Mouse (Mus musculus) spleen, adult 12 weeks (tissue): ENCODE results near the gene Morc4.

Source experiments
- DNase-seq: peaks from one replicate; pipeline ENCODE4 v3.0.0; 2022; ENCODE audit warnings: low spot score

Gene Morc4

DNA sequence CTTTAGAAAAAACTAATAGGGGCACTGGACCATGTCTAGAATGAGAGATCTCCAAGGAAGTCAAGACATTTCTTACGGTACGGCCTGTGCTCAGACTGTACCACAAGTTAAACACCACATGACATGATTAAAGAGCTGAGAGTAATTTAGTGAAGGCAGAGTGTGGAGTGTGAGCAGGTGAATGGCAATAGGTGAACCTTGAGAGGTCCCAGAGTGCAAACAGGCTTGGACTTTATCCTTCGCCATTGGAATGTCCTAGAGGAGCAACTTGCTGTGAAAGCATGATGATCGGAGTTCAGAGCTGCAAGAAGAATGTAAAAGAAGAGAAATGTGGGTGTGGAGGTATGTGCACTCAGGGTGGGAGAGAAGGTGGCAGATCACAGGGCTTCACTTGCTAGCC, 65.6 kb downstream of the Morc4 start:
- no peak for DNase-seq

DNA sequence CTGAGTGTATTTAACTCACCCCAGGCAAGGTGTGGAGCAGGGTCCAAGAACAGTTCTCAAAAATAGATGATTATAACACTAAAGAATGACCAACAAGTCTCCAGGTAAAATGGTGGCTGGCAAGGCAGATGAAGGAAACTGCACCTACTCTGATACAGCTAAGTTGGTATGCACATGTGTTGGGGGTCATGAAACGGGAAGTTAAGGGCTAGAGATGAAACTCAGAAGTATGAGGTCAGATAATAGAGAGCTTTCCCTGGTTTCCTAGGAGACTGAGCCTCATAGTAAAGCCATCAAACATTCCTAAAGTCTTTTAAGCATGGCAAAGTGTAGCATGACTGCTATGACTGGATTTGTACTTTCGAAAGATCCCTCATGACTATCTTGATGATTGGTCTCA, 68.4 kb downstream of the Morc4 start:
- DNase-seq = no peak

DNA sequence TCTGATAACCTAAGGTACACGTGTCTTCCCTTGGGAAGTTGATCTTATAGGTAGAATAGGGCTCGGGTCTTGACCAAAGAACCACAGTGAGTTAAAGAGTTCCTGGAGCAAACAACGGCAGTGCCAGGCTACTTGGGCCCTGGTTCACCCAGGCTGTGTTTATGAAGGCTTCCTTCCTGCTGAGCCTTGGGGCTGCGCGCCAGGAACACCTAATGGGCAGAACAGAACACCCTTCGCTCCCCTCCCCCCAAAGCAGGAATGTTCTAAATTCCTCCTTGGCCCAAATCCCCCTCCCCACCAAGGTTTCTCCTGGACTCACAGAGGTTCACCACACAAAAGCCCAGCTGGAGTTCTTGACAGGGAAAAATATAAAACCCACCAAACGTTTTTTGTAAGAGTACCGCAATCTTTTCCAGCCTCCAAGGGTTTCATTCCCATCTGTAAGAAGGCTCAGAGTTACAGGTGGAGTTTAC, 71.0 kb downstream of the Morc4 start, which contains the start of gene Cldn2:
Gene Cldn2 (plus strand): TSS at position 423 of the 473 bp plus-strand sequence.
- DNase-seq = no peak

DNA sequence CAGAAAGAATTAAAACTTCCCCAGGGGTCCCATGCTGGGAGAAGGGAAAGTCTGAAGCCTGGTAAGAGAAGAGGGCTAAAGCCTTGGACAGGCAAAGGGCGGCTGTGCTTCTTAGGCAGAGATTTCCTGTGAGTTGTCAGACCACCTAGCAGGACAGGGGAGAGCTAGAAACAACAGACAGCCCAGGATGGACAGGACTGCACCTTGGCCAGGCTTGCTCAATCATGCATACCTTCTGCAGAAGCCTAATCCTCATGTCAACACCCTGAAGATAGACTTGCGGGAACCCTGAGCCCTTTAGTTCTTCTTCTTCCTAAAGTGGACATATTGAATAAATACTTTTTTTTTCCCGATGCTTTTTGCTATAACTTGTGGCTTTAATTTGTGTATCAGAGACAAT, 71.5 kb downstream of the Morc4 start:
- DNase-seq = no peak

DNA sequence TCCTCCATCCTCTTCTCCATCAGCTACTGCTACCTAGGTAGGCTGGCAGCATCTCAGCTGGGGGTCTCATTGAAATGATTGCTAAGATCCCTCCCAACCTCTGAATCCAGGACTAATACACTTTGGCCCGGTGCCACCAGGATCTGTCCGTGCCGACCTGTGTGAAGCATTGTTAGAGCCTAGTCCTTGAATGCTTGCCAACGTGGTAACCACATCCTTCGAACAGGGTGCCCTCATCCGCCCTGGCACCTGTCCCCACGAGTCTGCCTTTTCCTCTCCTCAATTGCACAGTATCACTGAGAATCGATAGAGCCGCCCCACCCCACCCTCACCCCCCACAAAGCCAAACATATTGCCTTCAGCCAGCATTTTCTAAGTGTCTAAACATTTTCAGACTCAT, 73.6 kb downstream of the Morc4 start:
- DNase-seq = no peak

DNA sequence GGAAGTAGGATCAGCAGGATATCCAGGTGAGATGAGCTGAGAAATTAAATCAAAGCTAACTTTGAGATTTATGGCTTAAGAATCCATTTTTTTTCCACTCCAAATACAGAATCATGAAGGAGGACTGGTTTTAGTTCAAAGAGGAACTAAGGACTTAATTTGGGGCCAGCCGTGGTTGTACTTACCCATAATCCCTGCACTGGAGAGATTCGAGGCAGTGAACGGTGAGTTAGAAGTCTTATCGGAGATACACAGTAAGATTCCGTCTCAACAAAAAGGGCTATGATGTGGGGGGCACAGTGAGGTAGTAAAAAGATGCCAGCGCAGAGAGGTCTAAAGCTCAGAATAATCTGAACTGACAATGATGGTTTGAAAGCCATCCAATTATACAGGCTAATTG, 75.4 kb downstream of the Morc4 start:
- DNase-seq = no peak

DNA sequence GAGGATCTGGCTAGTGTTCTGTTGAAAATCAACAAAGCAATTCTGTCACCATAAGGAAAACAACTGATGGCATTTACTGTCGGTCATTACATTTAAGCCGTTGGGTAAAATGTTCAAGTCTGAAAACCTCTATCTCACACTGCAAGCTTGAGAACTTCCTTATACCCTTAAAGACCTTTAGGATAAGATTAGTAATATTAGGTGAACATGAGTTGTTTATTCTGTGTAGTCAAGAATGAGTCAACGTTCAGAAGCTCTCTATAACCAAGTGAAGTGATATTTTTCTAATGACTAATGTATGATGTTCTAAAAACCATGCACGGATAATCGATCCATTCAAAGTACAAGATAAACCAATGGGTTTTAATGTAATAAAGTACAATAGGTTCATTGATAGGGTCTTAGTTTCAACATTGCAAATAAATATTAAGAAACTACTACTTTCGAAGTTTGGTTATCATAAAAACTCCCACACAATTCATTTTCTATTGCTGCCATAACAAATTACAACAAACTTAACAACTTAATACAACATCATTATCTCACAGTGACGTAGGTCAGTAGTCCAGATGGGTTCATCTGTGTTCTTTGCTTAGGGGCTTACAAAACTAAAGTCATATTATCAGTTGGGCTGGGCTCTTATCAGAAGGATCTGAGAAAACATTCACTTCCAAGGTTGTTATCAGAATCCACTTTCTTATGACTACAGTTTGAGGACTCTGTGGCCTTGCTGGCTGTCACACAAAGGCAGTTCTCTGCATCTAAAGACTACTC, 77.2 kb downstream of the Morc4 start:
- no peak for DNase-seq

DNA sequence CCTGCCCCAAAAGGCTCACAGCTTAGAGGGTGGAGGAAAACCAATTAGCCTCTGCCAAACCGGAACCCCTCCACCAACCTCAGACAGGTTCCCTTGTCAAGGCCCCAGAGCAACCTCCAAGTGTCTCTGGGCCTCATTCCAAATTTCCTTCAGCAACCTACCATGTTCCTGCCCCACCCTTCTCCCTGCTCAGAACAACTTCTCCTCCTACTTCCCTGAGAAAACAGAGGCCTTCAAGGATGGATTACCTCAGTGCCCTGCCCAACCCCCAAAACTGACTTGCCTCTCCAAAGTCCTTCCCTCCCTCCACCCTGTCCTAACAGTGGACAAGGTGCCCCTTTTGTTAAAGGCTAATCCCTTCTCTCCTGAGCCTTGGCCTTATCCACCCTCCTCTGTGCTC, 85.7 kb downstream of the Morc4 start:
- DNase-seq = no peak

DNA sequence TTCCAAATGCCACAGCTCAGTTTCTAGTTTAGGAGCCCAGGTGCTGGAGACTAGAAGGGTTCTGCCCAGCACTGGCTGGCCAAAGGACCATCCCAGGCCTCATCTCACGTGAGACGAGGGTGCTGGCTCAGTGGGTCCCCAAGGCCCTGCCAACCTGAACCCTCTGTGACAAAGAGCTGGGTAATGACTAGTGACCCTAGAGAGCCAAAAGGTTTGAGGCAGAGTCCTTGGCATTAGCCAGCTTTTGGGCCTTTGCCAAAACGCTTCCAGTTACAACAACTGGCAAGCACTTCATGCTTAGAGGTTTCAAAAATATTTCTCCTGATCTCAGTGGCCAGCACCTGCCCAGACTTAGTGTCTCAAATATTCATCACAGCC, 88.4 kb downstream of the Morc4 start:
- no peak for DNase-seq

DNA sequence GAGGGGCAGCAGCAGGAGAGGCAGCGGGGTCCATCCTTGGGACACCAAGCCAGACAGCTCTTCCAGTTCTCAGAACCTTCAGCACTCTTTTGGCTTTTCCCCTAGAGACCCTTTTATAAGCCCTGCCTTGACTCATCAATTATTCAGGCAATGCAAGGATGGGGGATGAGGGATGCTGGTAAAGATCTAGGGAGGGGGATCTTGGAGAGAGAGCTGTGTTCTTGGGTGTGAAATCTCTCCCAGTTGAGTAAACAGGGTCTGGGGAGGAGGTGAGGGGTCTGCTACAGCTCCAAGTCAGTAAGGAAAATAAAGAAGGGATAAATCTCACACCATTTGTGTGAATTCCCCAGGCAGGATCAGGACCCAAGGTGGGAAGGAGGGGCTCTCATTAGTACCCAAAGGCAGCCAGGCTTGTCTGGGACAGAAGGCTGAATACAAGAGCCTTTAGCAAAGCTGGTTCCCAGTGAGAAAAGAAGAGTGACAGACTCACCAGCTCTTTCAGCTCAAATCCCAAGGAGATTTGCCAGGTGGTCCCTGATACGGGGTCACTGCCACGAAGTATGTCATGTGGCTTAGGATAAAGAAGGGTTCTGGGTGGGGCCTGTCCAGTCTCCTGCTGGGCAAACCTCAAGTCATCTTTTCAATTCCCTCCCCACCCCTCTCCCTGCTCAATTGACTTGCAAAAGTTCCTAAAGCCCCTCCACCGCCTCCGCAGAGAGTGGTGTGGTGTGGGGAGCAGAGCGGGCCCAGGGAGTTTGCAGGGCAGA, 89.0 kb downstream of the Morc4 start, which contains the start of gene Ripply1:
Gene Ripply1 (minus strand): TSS at position 76 of the 767 bp plus-strand sequence.
- no peak for DNase-seq

DNA sequence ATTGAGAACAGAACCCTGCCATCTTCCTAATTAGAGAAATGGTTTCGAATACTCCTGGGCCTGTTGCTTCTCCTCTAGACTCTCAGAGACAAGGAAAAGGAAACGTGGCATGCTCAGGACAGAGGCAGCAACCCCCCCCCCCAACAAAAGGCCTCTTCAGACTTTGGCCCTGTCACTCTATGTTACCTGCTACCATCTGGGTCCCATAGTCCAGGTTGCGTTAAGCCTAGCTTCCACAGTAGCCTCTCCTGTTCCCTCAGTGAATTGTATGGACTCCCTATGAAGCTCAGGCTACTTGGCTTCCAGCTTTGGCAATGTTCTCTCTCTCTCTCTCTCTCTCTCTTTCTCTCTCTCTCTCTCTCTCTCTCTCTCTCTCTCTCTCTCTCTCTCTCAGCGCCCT, 89.9 kb downstream of the Morc4 start:
- no peak for DNase-seq

DNA sequence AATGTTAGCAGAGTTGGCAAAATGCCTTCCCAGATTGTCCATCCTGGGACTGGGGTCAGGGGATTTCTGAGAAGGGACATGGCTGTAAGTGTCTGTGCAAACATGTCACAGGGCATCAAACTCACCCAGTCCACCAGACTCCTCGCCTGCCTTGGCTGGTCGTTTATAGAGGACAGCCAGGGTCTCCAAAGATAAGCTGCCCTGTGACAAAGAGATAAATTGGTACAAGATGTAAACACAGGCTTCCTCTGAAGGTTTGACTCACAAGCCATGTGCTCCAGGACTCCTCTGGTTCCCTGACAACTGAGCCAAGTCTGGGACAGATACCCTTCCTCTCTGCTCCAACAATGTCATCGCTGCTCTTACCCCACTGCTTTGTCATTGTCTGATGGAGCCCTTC, 90.5 kb downstream of the Morc4 start:
- no peak for DNase-seq

DNA sequence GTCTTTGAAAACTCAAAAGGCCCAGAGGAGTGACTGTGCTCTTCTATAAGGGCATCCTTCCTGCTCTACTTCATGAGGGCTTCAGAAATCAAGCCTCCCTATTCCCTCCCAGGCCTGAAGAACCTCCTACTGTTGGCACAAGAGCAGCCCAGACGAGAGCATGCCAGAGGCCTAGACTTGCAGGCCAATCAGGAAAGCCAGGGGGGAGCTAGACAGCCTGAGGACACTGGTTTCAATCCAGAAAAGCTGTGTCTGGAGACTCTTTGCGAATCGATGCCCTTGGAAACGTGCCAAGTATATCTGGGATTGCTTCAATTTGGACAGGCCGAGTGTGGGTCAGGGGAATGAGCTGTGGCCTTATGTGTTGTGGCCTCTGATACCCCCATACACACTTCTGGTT, 92.1 kb downstream of the Morc4 start:
- no peak for DNase-seq

DNA sequence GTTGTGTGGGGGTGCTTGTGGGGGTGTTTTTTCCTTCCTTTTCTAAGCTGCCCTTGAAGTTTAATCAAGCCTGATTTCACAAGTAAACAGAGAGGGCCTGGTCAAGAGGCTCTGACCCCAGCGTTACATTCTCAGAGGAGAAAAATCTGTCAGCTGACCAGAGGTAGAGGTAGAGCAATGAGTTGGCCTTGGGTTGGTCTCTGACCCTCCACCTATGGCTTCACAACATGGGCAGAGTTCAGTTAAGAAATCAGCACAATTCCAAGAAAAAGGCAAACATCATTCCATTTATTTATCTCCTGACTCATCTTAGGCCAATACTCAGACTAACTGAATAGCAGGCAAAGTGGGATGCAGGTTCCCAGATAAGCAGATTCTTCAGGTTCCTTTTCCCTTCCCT, 92.6 kb downstream of the Morc4 start:
- DNase-seq = no peak

DNA sequence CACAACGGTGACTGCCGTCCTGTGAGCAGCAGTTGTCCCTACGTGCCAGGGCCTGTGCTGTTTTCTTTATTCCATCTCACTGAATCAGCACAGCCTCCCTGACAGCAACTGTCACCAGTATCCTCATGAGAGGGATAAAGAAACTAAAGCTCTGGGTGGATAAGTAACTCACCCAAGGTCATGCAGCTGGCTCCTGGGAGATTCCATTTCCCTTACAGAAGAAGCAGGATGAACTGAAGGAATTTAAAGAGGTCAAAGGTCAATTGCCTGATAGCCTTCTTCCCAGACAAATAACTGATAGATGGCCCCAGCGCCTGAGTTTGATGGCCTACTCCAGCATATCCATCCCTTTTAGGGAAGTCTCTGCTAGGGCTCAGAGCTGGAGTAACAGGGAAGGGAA, 94.1 kb downstream of the Morc4 start:
- DNase-seq = no peak

DNA sequence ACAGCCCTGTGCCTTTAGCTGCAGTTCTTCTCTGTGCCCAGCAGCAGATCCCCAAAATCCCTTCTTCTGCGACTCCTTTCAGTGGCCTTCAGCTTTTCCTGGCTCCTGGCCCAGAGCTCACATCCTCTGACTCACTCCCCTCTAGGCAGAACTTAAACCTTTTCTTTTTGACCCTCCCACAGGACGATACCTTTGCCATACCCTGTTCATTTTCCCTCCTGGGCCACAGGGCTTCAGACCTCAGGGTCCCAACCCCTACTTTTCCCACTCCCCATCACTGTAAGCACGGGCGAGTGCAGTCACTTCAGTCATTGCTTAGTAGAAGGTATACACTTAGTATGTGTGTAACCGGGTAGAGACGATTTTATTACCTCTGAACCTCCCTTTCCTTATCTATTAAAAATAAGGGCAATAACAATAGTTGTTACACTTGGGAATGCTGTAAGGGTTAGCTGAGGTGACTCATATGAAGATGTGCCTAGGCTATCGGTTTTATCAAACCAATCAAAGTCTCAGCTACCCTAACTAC, 96.3 kb downstream of the Morc4 start:
- DNase-seq = no peak

DNA sequence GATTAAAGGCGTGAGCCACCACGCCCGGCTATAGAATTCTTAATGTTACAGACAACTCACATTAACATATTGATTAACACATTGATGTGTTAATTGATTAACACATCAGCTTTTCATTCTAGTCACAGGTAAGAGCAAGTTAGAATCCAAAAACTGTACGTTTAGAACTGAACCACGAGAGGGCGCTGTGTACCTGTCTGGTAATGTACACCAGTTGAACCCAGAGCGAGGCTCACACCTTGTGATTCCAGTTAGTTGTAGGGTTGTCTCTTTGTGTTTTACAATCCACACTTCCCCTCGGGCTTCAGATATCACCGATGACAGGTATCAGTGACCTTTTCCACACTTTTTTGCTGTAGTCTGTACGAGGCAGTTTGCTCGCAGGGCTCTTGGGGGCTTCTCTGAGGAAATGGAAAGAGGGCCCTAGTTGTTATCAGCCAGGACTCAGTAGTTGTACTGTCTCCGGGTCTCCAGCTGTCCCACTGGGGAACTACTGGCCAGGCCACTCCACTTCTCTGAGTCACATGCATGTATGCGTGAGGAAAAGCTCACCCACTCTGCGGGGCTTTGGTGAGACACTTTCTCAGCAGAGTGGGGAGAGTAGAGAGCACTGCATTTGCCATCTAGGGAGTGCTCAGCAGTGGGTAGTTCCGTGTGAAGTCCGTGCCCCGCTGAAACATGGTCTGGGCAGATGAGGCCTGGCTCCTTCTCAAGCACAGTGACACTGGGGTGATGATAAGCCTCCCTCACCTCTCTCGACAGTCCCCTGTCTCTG, 97.0 kb downstream of the Morc4 start:
- DNase-seq = peak; percentile 9
